Mouse (Mus musculus) ovary, postnatal 10 days (tissue): ENCODE measurements around the gene Erg28.

Source experiments
- DNase-seq: peaks from one replicate; pipeline ENCODE4 v3.0.0; 2022; ENCODE audit warnings: low spot score

Erg28 gene

DNA sequence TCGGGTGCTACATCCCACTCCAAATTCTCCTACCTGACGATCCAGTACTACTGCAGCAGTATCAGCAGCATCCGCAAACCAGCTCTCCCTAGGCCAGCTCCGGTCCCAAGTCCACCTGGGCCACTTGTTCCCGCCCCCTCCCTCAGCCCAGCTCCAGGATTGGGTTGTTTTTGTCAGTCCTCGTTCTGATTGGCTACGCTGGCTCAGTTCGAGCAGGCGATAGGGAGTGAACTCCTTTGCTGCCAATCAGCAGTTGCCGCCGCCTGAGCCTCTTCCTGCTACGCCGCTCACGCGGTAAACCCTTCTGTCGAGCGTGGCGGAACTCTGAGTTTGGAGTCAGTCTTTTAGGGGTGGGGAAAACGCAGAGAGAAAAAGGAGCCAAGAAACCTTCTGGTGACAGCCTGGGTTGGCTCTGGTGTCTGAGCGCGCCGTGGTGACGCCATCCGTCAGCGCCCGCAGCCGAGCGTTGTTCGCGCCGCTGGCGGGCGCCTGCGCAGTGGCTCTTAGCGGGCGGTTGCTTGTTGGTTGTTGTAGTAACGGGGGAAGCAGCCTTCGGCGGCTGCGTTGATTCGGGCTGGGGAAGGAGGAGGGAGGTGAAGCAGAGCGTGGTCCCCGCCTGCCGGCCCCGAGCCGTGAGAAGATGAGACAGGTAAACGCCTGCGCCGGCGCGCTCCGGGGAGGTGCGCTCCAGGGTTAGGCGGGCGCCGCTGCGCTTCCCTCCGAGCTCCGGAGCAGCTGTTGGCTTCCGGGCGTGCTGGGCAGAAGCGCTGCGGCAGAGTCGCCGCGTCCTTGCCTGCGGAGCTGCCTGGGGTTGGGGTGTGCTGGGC, at the start of gene Erg28, which contains the start of gene Ttll5:
Erg28 (minus strand) TSS at position 113 of the 827 bp plus-strand sequence.
Ttll5 (plus strand) TSS at position 222 of the 827 bp plus-strand sequence.
- peak; percentile 93 for DNase-seq

DNA sequence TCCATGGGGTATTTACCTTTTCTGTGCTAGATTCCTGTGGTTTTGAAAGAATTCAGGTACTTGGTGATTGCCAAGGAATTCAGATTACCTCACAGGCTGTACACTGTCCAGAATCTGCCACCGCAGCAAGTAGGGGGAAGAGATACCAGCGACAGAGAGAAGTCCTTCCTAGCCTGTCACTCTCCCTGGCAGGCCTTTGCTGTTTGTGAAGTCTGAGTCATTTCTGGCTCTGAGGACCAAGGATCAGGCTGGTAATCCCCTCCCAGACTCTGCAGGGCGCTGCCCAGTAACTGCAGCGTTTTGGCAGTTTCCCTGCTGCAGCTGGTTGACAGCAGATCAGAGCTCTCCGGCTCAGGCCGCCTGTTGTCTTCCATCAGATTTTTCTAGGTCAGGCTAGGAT, 45.1 kb upstream of the Erg28 start:
- no peak for DNase-seq

GRCm38 (mm10) chr12:85867125-85867524, 42.8 kb upstream of the Erg28 start:
- no peak for DNase-seq

GRCm38 (mm10) chr12:85866624-85867023, 42.3 kb upstream of the Erg28 start:
- no peak for DNase-seq

DNA sequence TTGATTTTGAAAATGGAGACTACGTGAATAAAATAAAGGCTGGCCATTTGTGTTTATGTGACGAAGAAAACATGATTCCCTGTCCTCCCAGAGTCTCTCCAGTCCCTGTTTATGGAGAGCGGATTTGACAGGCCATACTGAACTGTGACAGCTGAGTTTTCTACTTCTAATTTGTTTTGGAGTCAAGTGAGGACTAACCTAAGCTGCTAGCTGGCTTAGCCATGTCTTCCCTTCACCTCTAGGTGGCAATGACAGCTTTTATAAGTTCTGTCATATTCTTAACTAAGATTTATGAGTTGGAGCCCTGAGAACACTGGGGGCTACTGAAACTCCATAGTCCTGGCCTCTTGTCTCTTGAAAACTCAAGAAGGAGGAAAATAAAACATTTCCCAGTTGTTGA, 41.2 kb upstream of the Erg28 start:
- DNase-seq: no peak

- no peak for DNase-seq
Observed at GRCm38 (mm10) chr12:85862514-85862913, 38.2 kb upstream of the Erg28 start.

GRCm38 (mm10) chr12:85859511-85860189, 35.3 kb upstream of the Erg28 start:
- peak; percentile 31 for DNase-seq

- no peak for DNase-seq
Observed at GRCm38 (mm10) chr12:85859111-85859510, 34.8 kb upstream of the Erg28 start.

GRCm38 (mm10) chr12:85857300-85857699, 33.0 kb upstream of the Erg28 start:
- DNase-seq: no peak

- no peak for DNase-seq
Observed at GRCm38 (mm10) chr12:85854271-85854670, 29.9 kb upstream of the Erg28 start.

DNA sequence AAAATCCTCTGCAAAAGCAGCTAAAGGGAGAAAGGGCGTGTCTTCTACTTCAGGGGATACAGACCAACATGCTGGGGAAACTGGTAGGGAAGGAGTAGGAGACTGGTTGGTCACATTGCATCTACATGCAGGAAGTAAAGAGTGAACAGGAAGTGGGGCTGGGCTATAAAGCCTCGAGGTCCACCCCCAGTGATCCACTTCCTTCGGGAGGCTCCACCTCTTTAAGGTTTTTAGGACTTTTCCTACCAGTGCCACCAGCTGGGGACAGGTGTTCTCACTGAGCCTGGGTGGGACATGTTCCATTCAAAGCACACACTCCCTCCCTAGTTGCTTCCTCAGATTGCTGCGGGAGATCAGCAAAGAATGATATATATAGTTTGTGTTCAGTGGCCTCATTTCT, 29.5 kb upstream of the Erg28 start:
- DNase-seq: no peak

DNA sequence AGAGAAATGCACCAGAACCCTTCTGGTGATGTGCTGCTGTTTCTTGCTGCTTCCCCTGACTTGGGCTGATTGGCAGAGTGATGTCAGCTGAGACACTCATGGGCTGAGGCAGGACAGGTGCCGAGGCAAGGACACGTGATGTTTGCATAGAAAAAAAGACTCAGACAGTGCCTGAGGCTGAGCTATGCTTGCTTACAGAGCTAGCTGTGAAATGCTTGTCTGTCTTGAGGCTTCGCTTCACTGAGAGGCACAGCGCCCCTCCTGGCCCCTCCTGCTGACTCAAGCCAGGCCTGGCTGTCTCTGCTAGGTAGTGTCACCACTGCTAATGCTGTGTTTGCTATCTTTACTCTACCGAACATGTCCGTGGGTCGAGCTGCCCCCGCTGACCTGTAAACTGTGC, 26.3 kb upstream of the Erg28 start:
- DNase-seq: no peak

DNA sequence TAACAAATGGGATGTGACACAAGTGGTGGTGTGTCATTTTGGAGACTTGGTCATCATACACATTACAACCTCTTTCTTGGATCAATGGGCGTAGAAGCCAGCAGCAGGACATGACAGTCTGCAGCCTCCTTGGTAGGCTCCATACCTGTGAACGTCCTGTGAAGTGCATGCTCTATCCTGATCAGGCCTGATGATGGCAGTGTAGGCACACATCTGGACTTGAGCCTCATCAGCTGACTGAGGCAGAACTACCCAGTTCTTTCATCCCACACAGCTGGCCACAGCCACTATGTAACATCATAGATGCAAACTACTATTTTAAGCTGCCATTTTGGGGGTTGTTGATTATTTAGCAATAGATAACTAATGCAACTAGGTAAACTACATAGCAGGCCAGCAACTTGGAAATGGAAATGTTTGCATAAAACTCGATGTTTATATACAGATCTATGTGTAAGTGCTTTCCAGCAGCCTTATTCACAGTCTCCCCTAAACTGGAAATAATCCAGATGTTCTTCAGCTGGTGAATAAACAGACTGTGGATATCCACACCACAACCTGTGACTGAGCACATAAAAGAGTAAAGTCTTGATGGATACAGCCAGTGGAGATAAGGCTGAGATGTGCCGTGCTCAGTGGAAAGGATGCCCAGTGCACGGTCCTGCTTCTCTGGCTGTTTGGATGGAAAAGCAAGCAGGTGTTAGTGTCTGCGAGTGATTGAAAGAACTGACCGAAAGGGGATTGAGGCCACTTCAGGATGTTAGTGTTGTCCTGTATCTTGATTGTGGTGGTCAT, 24.0 kb upstream of the Erg28 start:
- DNase-seq: no peak

GRCm38 (mm10) chr12:85839371-85840000, 15.1 kb upstream of the Erg28 start:
- DNase-seq: no peak

GRCm38 (mm10) chr12:85837765-85838164, 13.4 kb upstream of the Erg28 start:
- DNase-seq: no peak

- no peak for DNase-seq
Observed at GRCm38 (mm10) chr12:85834543-85834942, 10.2 kb upstream of the Erg28 start.

GRCm38 (mm10) chr12:85830691-85831090, 6.3 kb upstream of the Erg28 start:
- no peak for DNase-seq

GRCm38 (mm10) chr12:85829866-85830265, 5.5 kb upstream of the Erg28 start:
- no peak for DNase-seq

DNA sequence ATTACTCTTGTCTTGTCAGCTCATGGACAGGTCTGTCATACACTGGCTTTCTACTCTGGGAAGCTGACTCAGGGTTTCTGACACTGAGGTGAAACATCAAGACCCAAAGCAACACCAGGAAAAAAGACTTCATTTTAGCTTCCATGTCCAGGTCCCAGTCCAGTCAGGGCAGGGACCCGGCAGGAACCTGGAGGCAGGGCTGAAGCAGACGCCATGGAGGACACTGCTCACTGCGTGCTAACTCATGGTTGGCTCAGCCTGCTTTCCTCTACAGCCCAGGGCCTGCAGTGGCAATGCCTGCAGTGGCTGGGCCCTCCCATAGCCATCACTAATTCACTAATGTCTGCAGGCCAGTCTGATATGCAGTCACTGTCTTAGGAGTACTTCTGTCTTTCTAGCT, 4.5 kb upstream of the Erg28 start:
- DNase-seq: no peak

DNA sequence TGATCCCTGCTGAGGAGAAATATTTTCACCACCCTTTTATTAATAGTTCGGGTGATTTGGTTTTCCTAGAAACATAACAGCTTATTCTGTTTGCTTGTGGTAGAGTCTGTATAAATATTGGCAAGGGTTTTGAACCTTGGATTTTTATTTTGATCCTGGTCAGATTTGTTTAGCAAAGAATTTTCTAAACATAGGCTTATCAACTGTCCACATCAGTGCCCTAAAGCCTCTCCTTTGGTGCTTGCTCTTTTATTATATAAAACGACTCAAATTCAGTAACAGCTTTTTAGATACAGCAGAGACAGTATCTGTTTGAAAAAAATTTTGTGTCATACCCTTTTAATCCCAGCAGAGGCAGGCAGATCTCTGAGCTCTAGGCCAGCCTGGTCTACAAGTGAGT, 1.5 kb upstream of the Erg28 start:
- no peak for DNase-seq

- no peak for DNase-seq
Observed at GRCm38 (mm10) chr12:85825361-85825760, 1.0 kb upstream of the Erg28 start.

- no peak for DNase-seq
Observed at GRCm38 (mm10) chr12:85822051-85822450, 2.3 kb downstream of the Erg28 start.
